Mouse (Mus musculus) lung, adult 2 months (tissue): ENCODE measurements around the gene Cdh1. TPM values are rescaled to one million over a fixed set of nuclear protein-coding genes. Genes with fewer than 3 reads are reported as not detected.
A peak's percentile ranks its signal among the peaks of the same experiment; 100 is the strongest.
"Not testable (repeated sequence)": the region's sequence is repeated elsewhere in the genome, so short reads cannot be mapped to it uniquely, and the experiment has no call there.

Experiments used
- DNase-seq: peaks from one replicate; pipeline ENCODE4 v3.0.0; 2022
- H3K4me1 ChIP-seq: fragments of 200-500 bp; 2 replicates; pipeline ENCODE4 v1.6.1; 2011; ENCODE audit warnings: low read length; ENCODE audit not compliant: control insufficient read depth, insufficient read depth
- H3K4me3 ChIP-seq: fragments of 200-500 bp; replicated peaks from 2 replicates; pipeline ENCODE3; 2011; ENCODE audit warnings: low read depth, mild to moderate bottlenecking, control low read depth, low read length; ENCODE audit errors: extremely low read depth
- CTCF ChIP-seq: fragments of 200-500 bp; IDR thresholded peaks from 2 replicates; pipeline ENCODE4 v1.5.1; 2011; ENCODE audit warnings: mild to moderate bottlenecking, low read length, control low read depth; ENCODE audit not compliant: insufficient read depth
- POLR2A ChIP-seq: fragments of 200-500 bp; IDR thresholded peaks from 2 replicates; pipeline ENCODE4 v1.6.1; 2011; ENCODE audit warnings: low read depth, mild to moderate bottlenecking, control low read depth, low read length, borderline replicate concordance; ENCODE audit errors: extremely low read depth
- WGBS: fragments of 180-500 bp; shearing (Covaris S2); methylation state at CpG from one replicate; pipeline ENCODE4 v1.1.7; 2018; 5-methylcytosine and 5-hydroxymethylcytosine counted together
- polyA plus RNA-seq: library from polyadenylated mRNA; depleted of rRNA; stranded (reverse); fragments of >200 nt; gene quantifications from 2 replicates; pipeline ENCODE4 v1.2.3, GENCODE M21; 2012; rRNA removed

Cdh1 gene
- 124 and 140 TPM in 2 replicates for polyA plus RNA-seq

GRCm38 (mm10) chr8:106603131-106603819, at the start of gene Cdh1:
Gene Cdh1, plus strand, starts transcription at chr8:106603351.
- DNase-seq: peak; percentile 87
- 1% methylated on average over 53 of the region's 53 CpGs for WGBS

GRCm38 (mm10) chr8:106554011-106554410, 49.1 kb upstream of the Cdh1 start:
- no peak overlapping the region for H3K4me3 ChIP-seq
- 97% methylated on average over 5 of the region's 5 CpGs for WGBS
- no peak for DNase-seq
- no peaks in the 10 kb centered on the region for H3K4me1 ChIP-seq
- TF ChIP-seq POLR2A: no peak
- no peak for TF ChIP-seq CTCF

More at GRCm38 (mm10) chr8:106603131-106603819, at the start of gene Cdh1:
- peaks cover 4% of the 10 kb centered on the region; the same call in 1 of the 2 replicates for H3K4me1 ChIP-seq
- peak within 1 kb of the TSS; percentile 72 for H3K4me3 ChIP-seq
- TF ChIP-seq CTCF (no peak), POLR2A (peak; percentile 79; the same call in 1 of the 2 replicates)

GRCm38 (mm10) chr8:106556068-106556645, 47.0 kb upstream of the Cdh1 start:
- no peaks in the 10 kb centered on the region; the same call in 1 of the 2 replicates for H3K4me1 ChIP-seq
- DNase-seq: no peak
- TF ChIP-seq CTCF (no peak), POLR2A (no peak)
- WGBS: 47% methylated on average over 6 of the region's 7 CpGs
- no peak overlapping the region for H3K4me3 ChIP-seq

- DNase-seq: no peak
- TF ChIP-seq POLR2A (no peak), CTCF (no peak)
- no peak overlapping the region for H3K4me3 ChIP-seq
- H3K4me1 ChIP-seq: peaks cover 4% of the 10 kb centered on the region; the same call in 1 of the 2 replicates
- 46% methylated on average over 9 of the region's 9 CpGs for WGBS
These were observed 43.3 kb upstream of the Cdh1 start for GRCm38 (mm10) chr8:106559844-106560243.

- H3K4me1 ChIP-seq: peaks cover 4% of the 10 kb centered on the region; the same call in 1 of the 2 replicates
- peak; percentile 81 for DNase-seq
- peak; percentile 88 for TF ChIP-seq CTCF
- no peak for TF ChIP-seq POLR2A
- H3K4me3 ChIP-seq: no peak overlapping the region
- WGBS: 24% methylated on average over 21 of the region's 21 CpGs
These were observed 41.9 kb upstream of the Cdh1 start for GRCm38 (mm10) chr8:106561097-106561865.

GRCm38 (mm10) chr8:106563691-106564182, 39.4 kb upstream of the Cdh1 start:
- Histone ChIP-seq H3K4me3 (no peak overlapping the region), H3K4me1 (peaks cover 4% of the 10 kb centered on the region; the same call in 1 of the 2 replicates)
- peak; percentile 43 for DNase-seq
- WGBS: 77% methylated on average over 3 of the region's 3 CpGs
- no peak for TF ChIP-seq CTCF
- no peak for TF ChIP-seq POLR2A

- no peak for DNase-seq
- Histone ChIP-seq H3K4me1 (no peaks in the 10 kb centered on the region), H3K4me3 (no peak overlapping the region)
- 86% methylated on average over 7 of the region's 7 CpGs for WGBS
- TF ChIP-seq CTCF (no peak), POLR2A (no peak)
These were observed 34.1 kb upstream of the Cdh1 start for GRCm38 (mm10) chr8:106569006-106569405.

GRCm38 (mm10) chr8:106570386-106570785, 32.8 kb upstream of the Cdh1 start:
- no peak for TF ChIP-seq POLR2A
- no peak for TF ChIP-seq CTCF
- H3K4me3 ChIP-seq: no peak overlapping the region
- WGBS: 79% methylated on average over 4 of the region's 4 CpGs
- DNase-seq: no peak
- no peaks in the 10 kb centered on the region for H3K4me1 ChIP-seq

GRCm38 (mm10) chr8:106571551-106572172, 31.5 kb upstream of the Cdh1 start:
- Histone ChIP-seq H3K4me3 (no peak overlapping the region), H3K4me1 (no peaks in the 10 kb centered on the region)
- TF ChIP-seq POLR2A: no peak
- TF ChIP-seq CTCF: no peak
- 73% methylated on average over 5 of the region's 5 CpGs for WGBS
- DNase-seq: no peak

GRCm38 (mm10) chr8:106572175-106572574, 31.0 kb upstream of the Cdh1 start:
- H3K4me3 ChIP-seq, H3K4me1 ChIP-seq, DNase-seq: not testable (repeated sequence)
- 71% methylated on average over 1 of the region's 1 CpGs for WGBS

GRCm38 (mm10) chr8:106573168-106573567, 30.0 kb upstream of the Cdh1 start, which contains the start of gene Gm10073:
Gene Gm10073, minus strand, starts transcription at chr8:106573461.
- not testable (repeated sequence) for H3K4me3 ChIP-seq, DNase-seq, H3K4me1 ChIP-seq
- 38% methylated on average over 20 of the region's 20 CpGs for WGBS
